Mouse (Mus musculus): ENCODE results near the gene Ciita. TPM values are rescaled to one million over a fixed set of nuclear protein-coding genes. Genes with fewer than 3 reads are reported as not detected.
A peak's percentile ranks its signal among the peaks of the same experiment; 100 is the strongest.

Gene Ciita
- polyA plus RNA-seq, 1 experiment from 2014 or later: 0.16 TPM

DNA sequence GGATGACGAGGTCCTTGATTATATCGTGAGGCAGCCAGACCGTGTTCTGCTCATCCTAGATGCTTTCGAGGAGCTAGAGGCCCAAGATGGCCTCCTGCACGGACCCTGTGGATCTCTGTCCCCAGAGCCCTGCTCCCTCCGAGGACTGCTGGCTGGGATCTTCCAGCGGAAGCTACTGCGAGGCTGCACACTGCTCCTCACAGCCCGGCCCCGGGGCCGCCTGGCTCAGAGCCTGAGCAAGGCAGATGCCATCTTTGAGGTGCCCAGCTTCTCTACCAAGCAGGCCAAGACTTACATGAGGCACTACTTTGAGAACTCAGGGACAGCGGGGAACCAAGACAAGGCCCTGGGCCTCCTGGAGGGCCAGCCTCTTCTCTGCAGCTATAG is 31.3 kb downstream of the Ciita start:
- H3K4me3 ChIP-seq (ENCODE audit: low read depth, low read length): no peak overlapping the region
- no peaks in the 10 kb centered on the region for H3K4me1 ChIP-seq (replicated peaks; ENCODE audit: control insufficient read depth, insufficient read depth)
- 86% methylated on average over 12 of the region's 12 CpGs for WGBS
- no peaks in the 10 kb centered on the region for H3K36me3 ChIP-seq (ENCODE audit: control insufficient read depth, insufficient read depth, low read length)
- ATAC-seq (ENCODE audit: low FRiP score, low TSS enrichment) (no peak), DNase-seq (ENCODE audit: low spot score) (no peak)
- no peak overlapping the region for H3K9ac ChIP-seq (ENCODE audit: low read length)
- H3K27ac ChIP-seq (replicated peaks): no peak overlapping the region
- H3K27me3 ChIP-seq (ENCODE audit: control insufficient read depth, insufficient read depth, low read length): no peaks in the 10 kb centered on the region
- TF ChIP-seq EP300 (optimal IDR thresholded peaks at IDR 0.05) (no peak), CTCF (IDR thresholded peaks at IDR 0.05; ENCODE audit: low read depth) (no peak)
- no peaks in the 10 kb centered on the region for H3K9me3 ChIP-seq (ENCODE audit: control insufficient read depth, low read length)
- H3K4me2 ChIP-seq (replicated peaks; ENCODE audit: low read depth): no peak overlapping the region

DNA sequence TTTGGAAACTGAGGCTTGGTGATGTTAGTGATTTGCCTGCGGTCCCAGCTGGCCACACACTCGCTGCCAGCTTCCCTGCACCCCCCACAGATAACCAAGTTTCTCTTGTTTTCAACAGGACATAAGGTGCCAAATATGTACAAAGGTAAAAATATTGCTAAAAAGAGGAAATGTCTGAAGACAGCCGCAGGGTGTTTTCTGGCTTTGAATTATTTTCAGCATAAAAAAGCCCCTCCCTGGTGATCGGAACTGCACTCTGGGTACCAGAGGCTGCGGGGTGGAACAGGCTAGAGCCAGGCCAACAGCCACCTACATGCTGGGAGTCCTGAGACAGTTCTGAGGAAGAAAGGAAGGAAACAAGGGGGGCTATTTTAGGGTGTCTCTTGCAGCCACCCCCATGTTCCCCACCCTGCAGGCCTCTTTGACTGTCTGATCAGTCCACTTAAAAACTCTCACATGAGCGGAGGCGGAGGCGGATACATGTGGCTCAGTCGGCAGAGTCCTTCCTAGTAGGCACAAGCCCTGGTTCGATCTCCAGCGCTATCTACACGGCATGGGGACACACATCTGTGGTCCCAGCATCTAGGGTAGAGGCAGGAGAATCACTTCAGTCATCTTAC is 36.2 kb downstream of the Ciita start:
- no peak overlapping the region for H3K9ac ChIP-seq (ENCODE audit: low read length)
- H3K36me3 ChIP-seq (ENCODE audit: control insufficient read depth, insufficient read depth, low read length): no peaks in the 10 kb centered on the region
- ATAC-seq (ENCODE audit: low FRiP score, low TSS enrichment) (no peak), DNase-seq (ENCODE audit: low spot score) (no peak)
- TF ChIP-seq CTCF (IDR thresholded peaks at IDR 0.05; ENCODE audit: low read depth) (no peak), EP300 (optimal IDR thresholded peaks at IDR 0.05) (no peak)
- no peak overlapping the region for H3K4me2 ChIP-seq (replicated peaks; ENCODE audit: low read depth)
- H3K27ac ChIP-seq (replicated peaks): no peak overlapping the region
- H3K4me3 ChIP-seq (ENCODE audit: low read depth, low read length): no peak overlapping the region
- no peaks in the 10 kb centered on the region for H3K9me3 ChIP-seq (ENCODE audit: control insufficient read depth, low read length)
- 86% methylated on average over 12 of the region's 12 CpGs for WGBS
- no peaks in the 10 kb centered on the region for H3K27me3 ChIP-seq (ENCODE audit: control insufficient read depth, insufficient read depth, low read length)
- H3K4me1 ChIP-seq (replicated peaks; ENCODE audit: control insufficient read depth, insufficient read depth): no peaks in the 10 kb centered on the region

DNA sequence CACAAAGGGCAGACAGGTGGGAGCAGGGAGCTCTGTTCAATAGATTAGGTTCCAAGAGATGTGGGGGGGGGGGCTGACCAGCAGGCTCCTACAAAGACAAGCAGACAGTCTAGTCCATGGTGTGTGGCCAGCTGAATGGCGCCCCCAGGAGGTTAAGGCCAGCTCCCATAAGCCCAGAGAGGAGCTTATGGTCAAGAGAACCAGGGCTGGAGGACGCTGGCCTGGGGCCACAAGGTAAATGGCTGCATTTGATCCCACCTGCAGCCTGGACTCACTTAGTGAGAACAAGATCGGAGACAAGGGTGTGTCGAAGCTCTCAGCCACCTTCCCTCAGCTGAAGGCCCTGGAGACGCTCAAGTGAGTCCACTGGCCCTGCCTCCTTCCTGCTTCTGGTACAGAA is 38.2 kb downstream of the Ciita start:
- H3K4me3 ChIP-seq (ENCODE audit: low read depth, low read length): no peak overlapping the region
- no peaks in the 10 kb centered on the region for H3K4me1 ChIP-seq (replicated peaks; ENCODE audit: control insufficient read depth, insufficient read depth)
- no peaks in the 10 kb centered on the region for H3K9me3 ChIP-seq (ENCODE audit: control insufficient read depth, low read length)
- H3K4me2 ChIP-seq (replicated peaks; ENCODE audit: low read depth): no peak overlapping the region
- no peaks in the 10 kb centered on the region for H3K36me3 ChIP-seq (ENCODE audit: control insufficient read depth, insufficient read depth, low read length)
- WGBS: 58% methylated on average over 5 of the region's 5 CpGs
- no peaks in the 10 kb centered on the region for H3K27me3 ChIP-seq (ENCODE audit: control insufficient read depth, insufficient read depth, low read length)
- TF ChIP-seq EP300 (optimal IDR thresholded peaks at IDR 0.05): no peak
- no peak; the same call in 1 of the 2 replicates for TF ChIP-seq CTCF (IDR thresholded peaks at IDR 0.05; ENCODE audit: low read depth)
- H3K27ac ChIP-seq (replicated peaks): no peak overlapping the region
- ATAC-seq (ENCODE audit: low FRiP score, low TSS enrichment) (no peak), DNase-seq (ENCODE audit: low spot score) (no peak)
- no peak overlapping the region for H3K9ac ChIP-seq (ENCODE audit: low read length)

DNA sequence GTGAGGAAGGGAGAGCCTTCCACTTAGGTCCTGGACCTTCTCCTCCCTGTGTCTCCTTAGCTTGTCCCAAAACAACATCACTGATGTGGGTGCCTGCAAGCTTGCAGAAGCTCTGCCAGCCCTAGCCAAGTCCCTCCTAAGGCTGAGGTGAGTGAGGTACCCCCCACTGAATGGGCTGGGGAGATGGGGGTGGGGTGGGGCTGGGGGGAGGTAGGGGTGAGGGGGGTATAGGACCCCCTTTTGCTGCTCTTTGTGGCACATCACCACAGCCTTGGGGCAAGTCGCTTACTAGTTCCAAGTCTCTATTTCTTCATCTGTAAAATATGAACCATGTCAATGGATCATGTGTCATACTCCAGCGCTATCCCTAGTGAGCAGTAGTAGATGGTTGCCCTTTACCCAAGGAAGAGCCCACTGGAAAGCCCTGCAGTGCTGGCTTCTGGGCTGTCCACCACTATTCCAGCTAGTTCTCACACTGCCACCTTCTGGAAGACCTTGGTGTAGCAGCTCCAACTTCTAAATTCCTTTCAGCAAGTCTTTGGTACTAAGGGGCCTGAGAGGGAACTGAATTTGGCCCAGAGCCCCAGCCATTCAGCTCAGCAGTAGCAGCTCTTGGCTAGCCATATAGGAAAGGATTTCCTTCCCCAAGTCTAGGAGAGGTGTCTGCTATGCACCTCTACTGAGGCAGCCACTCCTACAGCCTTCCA is 41.2 kb downstream of the Ciita start:
- Histone ChIP-seq H3K27me3 (ENCODE audit: control insufficient read depth, insufficient read depth, low read length) (no peaks in the 10 kb centered on the region), H3K4me3 (ENCODE audit: low read depth, low read length) (no peak overlapping the region), H3K27ac (replicated peaks) (no peak overlapping the region), H3K9me3 (ENCODE audit: control insufficient read depth, low read length) (no peaks in the 10 kb centered on the region), H3K36me3 (ENCODE audit: control insufficient read depth, insufficient read depth, low read length) (no peaks in the 10 kb centered on the region), H3K9ac (ENCODE audit: low read length) (no peak overlapping the region), H3K4me1 (replicated peaks; ENCODE audit: control insufficient read depth, insufficient read depth) (no peaks in the 10 kb centered on the region), H3K4me2 (replicated peaks; ENCODE audit: low read depth) (no peak overlapping the region)
- no peak for TF ChIP-seq EP300 (optimal IDR thresholded peaks at IDR 0.05)
- peak; percentile 87 for TF ChIP-seq CTCF (IDR thresholded peaks at IDR 0.05; ENCODE audit: low read depth)
- WGBS: 48% methylated on average over 2 of the region's 2 CpGs
- ATAC-seq (ENCODE audit: low FRiP score, low TSS enrichment): peak; percentile 53
- peak; percentile 82 for DNase-seq (ENCODE audit: low spot score)

DNA sequence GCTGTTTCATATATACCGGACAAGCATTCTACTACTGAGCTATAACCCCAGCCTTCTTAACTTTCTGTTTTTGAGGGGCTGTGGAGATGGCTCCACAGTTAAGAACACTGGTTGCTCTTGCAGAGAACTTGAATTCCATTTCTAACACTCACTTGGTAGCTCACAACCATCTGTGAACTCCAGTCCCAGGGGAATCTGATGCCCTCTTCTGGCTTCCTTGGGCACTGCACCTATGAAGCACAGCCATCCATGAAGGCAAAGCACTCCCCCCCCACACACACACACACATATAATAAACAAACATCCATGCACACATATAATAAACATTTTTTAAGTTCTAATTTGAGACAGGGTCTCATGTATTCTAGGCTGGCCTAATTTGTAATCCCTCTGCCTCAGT is 43.0 kb downstream of the Ciita start:
- 76% methylated on average over 1 of the region's 1 CpGs for WGBS
- no peak for TF ChIP-seq EP300 (optimal IDR thresholded peaks at IDR 0.05)
- peak; percentile 81 for TF ChIP-seq CTCF (IDR thresholded peaks at IDR 0.05; ENCODE audit: low read depth)
- Histone ChIP-seq H3K27me3 (ENCODE audit: control insufficient read depth, insufficient read depth, low read length) (no peaks in the 10 kb centered on the region), H3K36me3 (ENCODE audit: control insufficient read depth, insufficient read depth, low read length) (no peaks in the 10 kb centered on the region), H3K27ac (replicated peaks) (no peak overlapping the region), H3K4me3 (ENCODE audit: low read depth, low read length) (no peak overlapping the region), H3K4me2 (replicated peaks; ENCODE audit: low read depth) (no peak overlapping the region), H3K4me1 (replicated peaks; ENCODE audit: control insufficient read depth, insufficient read depth) (no peaks in the 10 kb centered on the region), H3K9ac (ENCODE audit: low read length) (no peak overlapping the region), H3K9me3 (ENCODE audit: control insufficient read depth, low read length) (no peaks in the 10 kb centered on the region)
- ATAC-seq (ENCODE audit: low FRiP score, low TSS enrichment) (no peak), DNase-seq (ENCODE audit: low spot score) (peak; percentile 74)

DNA sequence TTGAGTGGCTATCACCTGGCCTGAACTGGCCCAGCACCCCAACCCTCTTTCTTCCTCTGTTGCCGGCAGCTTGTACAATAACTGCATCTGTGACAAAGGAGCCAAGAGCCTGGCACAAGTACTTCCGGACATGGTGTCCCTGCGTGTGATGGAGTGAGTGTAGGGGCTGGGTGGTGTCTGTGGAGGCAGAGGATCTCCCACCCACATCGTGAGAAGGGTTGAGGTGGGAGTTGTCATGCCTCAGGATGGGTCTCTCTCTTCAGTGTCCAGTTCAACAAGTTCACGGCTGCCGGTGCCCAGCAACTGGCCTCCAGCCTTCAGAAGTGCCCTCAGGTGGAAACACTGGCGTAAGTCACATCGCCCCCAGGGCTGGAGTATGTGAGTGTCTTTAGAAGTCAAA is 43.8 kb downstream of the Ciita start:
- ATAC-seq (ENCODE audit: low FRiP score, low TSS enrichment) (no peak), DNase-seq (ENCODE audit: low spot score) (no peak)
- Histone ChIP-seq H3K9me3 (ENCODE audit: control insufficient read depth, low read length) (no peaks in the 10 kb centered on the region), H3K4me2 (replicated peaks; ENCODE audit: low read depth) (no peak overlapping the region), H3K4me1 (replicated peaks; ENCODE audit: control insufficient read depth, insufficient read depth) (no peaks in the 10 kb centered on the region), H3K27me3 (ENCODE audit: control insufficient read depth, insufficient read depth, low read length) (no peaks in the 10 kb centered on the region), H3K27ac (replicated peaks) (no peak overlapping the region), H3K4me3 (ENCODE audit: low read depth, low read length) (no peak overlapping the region), H3K9ac (ENCODE audit: low read length) (no peak overlapping the region), H3K36me3 (ENCODE audit: control insufficient read depth, insufficient read depth, low read length) (no peaks in the 10 kb centered on the region)
- WGBS: 91% methylated on average over 8 of the region's 8 CpGs
- TF ChIP-seq EP300 (optimal IDR thresholded peaks at IDR 0.05) (no peak), CTCF (IDR thresholded peaks at IDR 0.05; ENCODE audit: low read depth) (no peak)

Measured in stomach, postnatal 0 days (tissue).